Mouse (Mus musculus) ES-E14 (cell line): ENCODE results near the gene Zfp473.

Source experiments
- HCFC1 ChIP-seq: IDR thresholded peaks from 2 replicates; pipeline ENCODE4 v1.6.1; 2012; ENCODE audit warnings: low read length, inconsistent platforms, borderline replicate concordance; ENCODE audit not compliant: insufficient read depth
- ZNF384 ChIP-seq: IDR thresholded peaks from 2 replicates; pipeline ENCODE4 v1.6.1; 2012; ENCODE audit warnings: low read depth, low read length, inconsistent platforms

DNA sequence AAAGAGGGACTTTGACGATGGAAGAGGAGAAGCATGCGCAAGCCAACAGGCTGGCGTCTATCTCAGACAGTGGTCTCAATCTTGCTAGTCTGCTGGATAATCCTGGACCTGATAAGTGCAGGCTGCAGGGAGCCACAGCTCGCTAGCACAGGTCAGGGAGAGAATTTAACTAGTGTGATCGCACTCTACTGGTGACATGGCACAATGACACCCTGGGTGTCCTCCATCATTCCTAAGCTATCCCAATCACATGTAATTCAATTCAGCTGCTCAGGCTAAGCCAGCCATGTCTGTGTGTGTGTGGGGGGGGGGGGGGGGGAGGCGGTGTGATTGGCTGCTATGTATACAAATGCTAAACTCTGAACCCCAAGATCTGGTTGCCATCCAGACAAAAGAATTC lies 48.9 kb downstream of the Zfp473 start:
- TF ChIP-seq HCFC1 (no peak), ZNF384 (no peak)
